Mouse (Mus musculus) cerebellum, postnatal 10 days (tissue): ENCODE data around the gene Eapp.
A peak's percentile ranks its signal among the peaks of the same experiment; 100 is the strongest.
"Not testable (repeated sequence)": the region's sequence is repeated elsewhere in the genome, so short reads cannot be mapped to it uniquely, and the experiment has no call there.

Experiments
- DNase-seq, 2 experiments: peaks; one replicate each; pipeline ENCODE4 v3.0.0; 2021; ENCODE audit warnings: mixed read lengths in 2 of 2

Eapp gene

DNA sequence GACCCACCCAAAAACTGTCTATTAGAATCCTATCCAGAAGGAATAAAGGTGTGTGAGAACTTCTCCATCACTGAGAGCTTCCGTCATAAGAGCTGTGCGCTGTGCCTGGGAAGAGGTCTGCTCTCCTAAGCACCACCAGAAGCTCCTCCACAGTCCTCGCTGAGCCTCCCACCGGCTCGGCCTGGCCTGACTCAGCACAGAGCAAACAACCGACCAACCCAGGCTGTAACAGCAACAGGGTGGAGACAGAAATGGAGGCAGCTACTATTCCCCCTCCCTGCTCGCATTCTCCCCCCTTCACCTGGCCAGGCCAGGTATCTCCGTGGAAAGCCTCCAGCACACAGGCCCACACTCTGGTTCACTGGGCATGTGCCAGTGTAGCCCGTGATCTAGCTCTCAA is 19.0 kb downstream of the Eapp start:
- DNase-seq = no peak

- no peak for DNase-seq
Observed at GRCm38 (mm10) chr12:54675396-54675795, 20.3 kb downstream of the Eapp start.

- DNase-seq = no peak
Observed at GRCm38 (mm10) chr12:54671262-54671661, 24.4 kb downstream of the Eapp start.

GRCm38 (mm10) chr12:54668141-54668540 is 27.6 kb downstream of the Eapp start:
- DNase-seq = no peak

DNA sequence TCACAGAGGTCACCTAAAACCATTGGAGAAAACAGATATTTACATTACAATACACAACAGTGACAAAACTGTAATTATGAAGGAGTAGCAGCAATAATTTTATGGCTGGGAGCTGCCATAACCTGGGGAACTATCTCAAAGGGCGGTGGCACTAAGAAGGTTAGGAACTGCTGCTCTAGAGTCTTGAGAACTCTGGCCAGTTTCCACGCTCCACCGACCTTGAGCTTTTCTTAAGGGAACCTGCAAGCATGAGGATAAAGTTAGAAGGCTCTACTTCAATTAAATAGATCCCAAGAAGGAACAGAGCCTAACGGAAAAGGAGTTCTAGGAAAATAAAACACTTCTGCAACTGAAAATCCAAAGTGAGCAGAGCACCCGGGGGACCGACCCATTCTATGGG is 30.2 kb downstream of the Eapp start:
- no peak for DNase-seq

- not testable (repeated sequence) for DNase-seq
Observed at GRCm38 (mm10) chr12:54661470-54661869, 34.2 kb downstream of the Eapp start.

- no peak for DNase-seq
Observed at GRCm38 (mm10) chr12:54659901-54660300, 35.8 kb downstream of the Eapp start.

DNA sequence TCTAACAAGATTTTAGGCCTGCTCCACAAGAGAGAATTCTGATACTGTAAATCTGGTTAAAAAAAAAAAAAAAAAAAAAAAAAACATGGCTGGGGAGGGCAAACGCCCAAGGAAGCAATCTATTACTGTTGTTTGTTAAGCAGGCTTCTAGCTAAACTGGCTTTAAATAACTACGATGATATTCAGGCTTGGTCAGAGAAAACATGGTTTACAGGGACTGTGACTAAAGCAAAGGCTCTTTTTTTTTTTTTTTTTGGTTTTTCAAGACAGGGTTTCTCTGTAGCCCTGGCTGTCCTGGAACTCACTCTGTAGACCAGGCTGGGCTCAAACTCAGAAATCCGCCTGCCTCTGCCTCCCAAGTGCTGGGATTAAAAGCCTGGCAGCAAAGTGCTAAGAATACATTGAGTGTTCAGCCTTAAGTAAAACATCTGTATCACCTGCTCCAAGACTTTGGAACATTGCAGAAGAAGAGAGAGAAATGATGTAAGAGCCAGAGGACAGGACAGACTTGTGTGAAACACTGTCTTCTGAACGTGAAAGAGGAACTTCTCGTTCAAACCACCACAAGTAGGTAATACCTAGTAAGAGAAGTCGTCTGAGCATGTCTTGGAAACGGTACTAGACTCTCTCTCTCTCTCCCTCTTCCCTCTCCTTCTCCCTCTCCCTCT is 37.1 kb downstream of the Eapp start:
- DNase-seq = no peak

DNA sequence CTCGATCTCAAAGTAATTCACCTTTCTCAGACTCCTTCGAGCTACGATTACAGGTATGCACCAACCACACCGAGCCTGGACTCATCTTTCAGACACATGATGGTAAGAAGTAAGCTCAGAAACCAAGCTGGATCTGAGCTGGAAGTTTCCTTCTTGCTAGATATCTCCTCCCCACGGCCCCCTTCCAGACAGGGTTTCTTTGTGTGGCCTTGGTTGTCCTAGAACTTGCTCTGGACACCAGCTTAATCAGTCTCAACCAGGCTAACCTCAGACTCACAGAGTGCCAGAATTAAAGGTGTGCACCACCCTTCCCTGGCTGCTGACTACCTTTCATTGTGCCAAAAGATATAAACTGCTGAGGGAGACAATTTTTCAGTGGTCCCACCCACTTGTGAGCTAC is 37.7 kb downstream of the Eapp start:
- no peak for DNase-seq

GRCm38 (mm10) chr12:54657226-54657625 is 38.5 kb downstream of the Eapp start:
- no peak for DNase-seq

GRCm38 (mm10) chr12:54656396-54657171 is 39.1 kb downstream of the Eapp start, which contains the start of gene Sptssa:
Gene Sptssa (minus strand): TSS chr12:54656573.
- peak; percentile 97 to 99 for DNase-seq

DNA sequence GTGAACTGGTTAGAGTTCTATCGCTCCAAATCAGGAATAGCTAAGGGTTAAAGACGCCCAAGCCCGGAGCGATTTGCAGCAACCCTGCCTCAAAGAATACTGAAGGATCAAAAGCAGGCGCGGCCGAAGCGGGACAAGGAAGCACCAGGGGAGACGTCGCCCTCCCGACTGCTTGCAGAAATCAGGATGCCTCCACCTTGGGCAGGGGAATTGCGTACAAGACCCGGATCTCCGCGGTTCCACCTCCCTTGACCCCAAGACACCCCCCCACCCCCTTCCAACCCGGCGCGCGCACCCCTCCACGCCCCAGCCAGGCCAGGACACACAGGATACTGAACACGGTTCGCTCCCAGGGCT is 39.7 kb downstream of the Eapp start:
- no peak for DNase-seq

DNA sequence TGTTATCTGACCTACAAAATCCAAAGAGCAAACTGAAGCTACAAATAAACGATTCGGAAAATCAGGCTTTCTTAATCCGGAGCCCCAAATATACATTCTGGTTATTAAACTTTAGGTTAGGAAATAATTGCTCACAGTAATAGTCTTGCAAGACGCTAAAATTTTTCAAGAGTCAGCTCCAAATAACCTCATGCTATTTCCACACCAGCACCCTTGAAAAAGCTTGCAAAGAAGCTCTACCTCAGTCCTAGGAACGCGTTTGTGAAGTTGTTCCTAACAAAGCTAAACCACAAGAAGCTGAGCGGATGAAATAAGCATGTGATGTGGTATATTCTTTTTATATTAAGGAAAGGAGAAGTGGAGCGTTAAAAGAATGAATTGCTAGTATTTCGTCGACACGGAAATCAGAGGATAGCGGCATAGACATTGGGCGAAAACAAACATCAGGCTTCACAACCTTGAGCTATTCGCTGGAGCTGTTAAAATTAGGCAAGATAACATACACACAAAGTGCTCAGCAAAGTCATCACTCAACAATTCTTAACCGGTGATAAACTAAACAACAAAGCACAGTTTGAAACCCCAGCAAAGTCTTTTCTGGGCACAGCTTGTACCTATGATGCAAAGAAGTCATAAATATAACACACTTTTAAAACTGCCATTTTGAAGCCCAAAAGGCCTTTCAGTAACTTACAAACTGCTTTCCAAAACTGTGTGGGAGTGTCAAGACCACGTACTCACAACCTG is 40.2 kb downstream of the Eapp start:
- DNase-seq = no peak

GRCm38 (mm10) chr12:54654741-54655140 is 41.0 kb downstream of the Eapp start:
- DNase-seq = no peak

GRCm38 (mm10) chr12:54654141-54654540 is 41.6 kb downstream of the Eapp start:
- peak; percentile 24 to 29 for DNase-seq

GRCm38 (mm10) chr12:54652346-54652745 is 43.4 kb downstream of the Eapp start:
- DNase-seq = no peak

DNA sequence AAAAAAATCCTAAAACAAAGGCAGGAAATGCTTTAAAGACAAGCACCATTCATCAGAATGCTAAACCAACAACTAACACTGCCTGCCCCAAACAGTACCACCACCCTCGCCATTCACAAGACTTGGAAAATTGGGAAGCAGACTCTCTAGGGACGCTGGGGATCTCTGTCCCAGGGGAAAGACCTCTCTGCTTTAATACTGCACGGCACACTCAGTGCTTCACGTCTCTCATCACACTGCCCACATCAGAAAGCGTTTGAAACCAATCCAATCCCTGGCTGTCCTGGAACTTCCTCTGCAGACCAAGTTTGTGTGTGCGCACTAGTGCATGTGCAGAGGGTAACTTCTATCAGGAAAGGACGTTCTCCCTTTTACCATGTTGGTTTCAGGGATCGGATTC is 43.9 kb downstream of the Eapp start:
- no peak for DNase-seq

- DNase-seq = no peak
Observed at GRCm38 (mm10) chr12:54651158-54651557, 44.5 kb downstream of the Eapp start.

- DNase-seq = no peak
Observed at GRCm38 (mm10) chr12:54644947-54645346, 50.8 kb downstream of the Eapp start.

DNA sequence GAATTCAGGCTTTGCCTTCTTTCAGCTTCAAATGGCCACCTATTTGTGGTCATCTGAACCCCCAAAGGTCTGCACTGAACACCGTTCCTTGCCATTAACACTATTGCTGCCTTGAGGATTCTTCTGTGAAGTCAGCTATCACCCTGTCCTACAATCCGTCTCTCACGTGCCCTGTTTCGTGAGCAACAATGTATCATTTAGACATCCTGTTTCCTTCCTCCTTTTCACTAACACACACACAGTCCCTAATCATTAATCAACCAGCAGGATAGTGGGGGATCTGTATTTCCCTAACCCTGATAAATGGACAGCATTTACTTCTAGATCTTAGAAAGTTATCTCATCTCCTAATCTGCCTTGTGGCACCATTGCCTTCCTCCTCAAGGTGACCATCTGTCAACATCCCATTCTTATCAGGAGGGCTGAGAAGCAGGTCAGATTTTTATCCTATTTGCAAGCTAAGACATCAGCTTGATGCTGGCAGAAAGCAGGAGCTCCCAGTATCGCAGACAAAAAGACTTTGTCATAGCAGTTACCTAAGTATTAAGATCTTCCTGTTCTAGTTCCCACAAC is 52.3 kb downstream of the Eapp start:
- no peak for DNase-seq

DNA sequence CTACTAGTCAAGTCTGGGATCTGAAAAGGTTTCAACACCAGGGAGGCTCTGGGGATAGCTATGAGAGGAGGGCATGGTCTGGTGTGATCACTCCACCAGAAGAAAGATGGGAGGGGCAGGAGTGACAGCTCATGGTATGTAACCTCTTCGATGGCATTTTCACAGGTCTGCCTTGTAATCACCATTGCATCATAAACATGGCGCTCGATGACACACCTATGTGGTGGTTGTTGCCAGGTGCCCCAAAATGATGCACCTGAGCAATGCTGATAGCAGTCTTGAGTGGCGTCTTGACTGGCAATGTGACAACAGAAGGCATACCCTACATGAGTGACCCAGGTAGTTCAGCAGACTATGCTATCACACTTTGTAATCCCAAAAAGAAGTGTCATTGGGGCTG is 54.3 kb downstream of the Eapp start:
- DNase-seq = no peak

- no peak for DNase-seq
Observed at GRCm38 (mm10) chr12:54640259-54640658, 55.4 kb downstream of the Eapp start.

- no peak for DNase-seq
Observed at GRCm38 (mm10) chr12:54637033-54637432, 58.7 kb downstream of the Eapp start.
